ENCODE assay signal across 8 mouse cellular contexts in genomic region chr5:64265145-64265544, GRCm38 (mm10).
DNase-seq lines count a peak whose midpoint lies in the region; ATAC-seq and TF ChIP-seq lines count a peak whose summit lies in the region.

No protein-coding gene starts in this region.

- H3K36me3 ChIP-seq in embryonic facial prominence, embryonic 11.5 days (replicated peaks; ENCODE audit: control insufficient read depth, insufficient read depth, low read depth, low read length) = no peaks in the 10 kb centered on the region
- H3K36me3 ChIP-seq in embryonic facial prominence, embryonic 10.5 days (replicated peaks) = peaks cover 25% of the 10 kb centered on the region
- no peaks in the 10 kb centered on the region for H3K36me3 ChIP-seq in forebrain, embryonic 16.5 days (ENCODE audit: control insufficient read depth, insufficient read depth)

- no peak overlapping the region for H3K4me2 ChIP-seq in embryonic facial prominence, embryonic 11.5 days (ENCODE audit: low read depth, low read length)
- H3K4me2 ChIP-seq in forebrain, embryonic 16.5 days (ENCODE audit: low read length) = no peak overlapping the region

- WGBS in embryonic facial prominence, embryonic 11.5 days = 35% methylated on average over 3 of the region's 3 CpGs
- 30% methylated on average over 3 of the region's 3 CpGs for WGBS in embryonic facial prominence, embryonic 10.5 days
- WGBS in forebrain, embryonic 16.5 days = 18% methylated on average over 3 of the region's 3 CpGs

- DNase-seq in embryonic facial prominence, embryonic 11.5 days (ENCODE audit: low spot score) = peak; percentile 46
- DNase-seq in embryonic facial prominence, embryonic 10.5 days (ENCODE audit: low spot score) = no peak
- DNase-seq in left cerebral cortex, adult 2 months (ENCODE audit: extremely low spot score in 1 of 2, low spot score in 2 of 2) = peak; percentile 35 to 36
- DNase-seq in left cerebral cortex, postnatal 36 days (ENCODE audit: low spot score in 2 of 2) = no peak
- DNase-seq in CD8-positive naive resting alpha-beta T cell, adult 2 months (ENCODE audit: low read depth in 2 of 2, low spot score in 2 of 2) = peak; percentile 14 to 44
- DNase-seq in ovary, postnatal 36 days (ENCODE audit: low spot score) = no peak

- TF ChIP-seq CTCF in left cerebral cortex, adult 2 months (IDR thresholded peaks at IDR 0.05) = peak; percentile 93

- no peaks in the 10 kb centered on the region for H3K27me3 ChIP-seq in embryonic facial prominence, embryonic 11.5 days (ENCODE audit: control insufficient read depth, insufficient read depth, low read length)
- no peaks in the 10 kb centered on the region for H3K27me3 ChIP-seq in embryonic facial prominence, embryonic 10.5 days (replicated peaks; ENCODE audit: low read depth, poor library complexity, severe bottlenecking)
- no peaks in the 10 kb centered on the region for H3K27me3 ChIP-seq in forebrain, embryonic 16.5 days (replicated peaks; ENCODE audit: control insufficient read depth, insufficient read depth, low read length)

- no peak overlapping the region for H3K27ac ChIP-seq in embryonic facial prominence, embryonic 11.5 days (replicated peaks; ENCODE audit: low read depth, low read length)
- no peak overlapping the region for H3K27ac ChIP-seq in embryonic facial prominence, embryonic 10.5 days (replicated peaks)
- no peak overlapping the region for H3K27ac ChIP-seq in left cerebral cortex, adult 2 months
- no peak overlapping the region for H3K27ac ChIP-seq in forebrain, embryonic 16.5 days (ENCODE audit: low read length)

- no peak for ATAC-seq in embryonic facial prominence, embryonic 11.5 days (replicated peaks; ENCODE audit: insufficient number of reproducible peaks, low FRiP score, low TSS enrichment, low read depth)
- peak; percentile 54; the same call in 1 of the 2 replicates for ATAC-seq in forebrain, embryonic 16.5 days
- peak; percentile 92 for ATAC-seq in megakaryocyte, adult 5-6 weeks (ENCODE audit: poor library complexity, severe bottlenecking)

- no peaks in the 10 kb centered on the region for H3K4me1 ChIP-seq in embryonic facial prominence, embryonic 11.5 days (ENCODE audit: control insufficient read depth, insufficient read depth, low read length)
- peaks cover 8% of the 10 kb centered on the region for H3K4me1 ChIP-seq in embryonic facial prominence, embryonic 10.5 days
- H3K4me1 ChIP-seq in forebrain, embryonic 16.5 days (replicated peaks; ENCODE audit: control insufficient read depth, insufficient read depth, low read length) = no peaks in the 10 kb centered on the region

- intact Hi-C loops in left cerebral cortex, adult 2 months (cut with DNase I) = loop anchor here (2.0 to 5.0 kb wide), 2 partner anchors 62 to 153 kb away; no protein-coding TSS in a partner anchor
- intact Hi-C loops in left cerebral cortex, postnatal 36 days (cut with DNase I) = loop anchor here (5.0 kb wide), 1 partner anchor 63 kb away; no protein-coding TSS in a partner anchor

- H3K9me3 ChIP-seq in embryonic facial prominence, embryonic 11.5 days (replicated peaks; ENCODE audit: control insufficient read depth, low read length) = no peaks in the 10 kb centered on the region
- H3K9me3 ChIP-seq in embryonic facial prominence, embryonic 10.5 days = no peaks in the 10 kb centered on the region
- no peaks in the 10 kb centered on the region for H3K9me3 ChIP-seq in forebrain, embryonic 16.5 days (ENCODE audit: control insufficient read depth, low read length)

- H3K9ac ChIP-seq in embryonic facial prominence, embryonic 11.5 days (replicated peaks; ENCODE audit: low read length) = no peak overlapping the region
- H3K9ac ChIP-seq in forebrain, embryonic 16.5 days (replicated peaks; ENCODE audit: low read depth, low read length) = no peak overlapping the region

- H3K4me3 ChIP-seq in embryonic facial prominence, embryonic 11.5 days (ENCODE audit: low read depth, low read length) = no peak overlapping the region
- H3K4me3 ChIP-seq in embryonic facial prominence, embryonic 10.5 days = no peak overlapping the region
- H3K4me3 ChIP-seq in left cerebral cortex, adult 2 months = no peak overlapping the region
- H3K4me3 ChIP-seq in forebrain, embryonic 16.5 days (replicated peaks; ENCODE audit: low read length) = no peak overlapping the region

Comparison
In these comparisons a context has a peak if more than half of its experiments do, and no peak if none do; other contexts are left out.
1. DNase-seq: peak in embryonic facial prominence, embryonic 11.5 days (single experiment), left cerebral cortex, adult 2 months (2 of 2) and CD8-positive naive resting alpha-beta T cell, adult 2 months (2 of 2); none in embryonic facial prominence, embryonic 10.5 days (single experiment), left cerebral cortex, postnatal 36 days (0 of 2) and ovary, postnatal 36 days (single experiment).